Mouse (Mus musculus): ENCODE data around the gene Olfr279. TPM values are rescaled to one million over a fixed set of nuclear protein-coding genes. Genes with fewer than 3 reads are reported as not detected.

Gene Olfr279
- total RNA-seq, 2 experiments from 2014 or later, result not detected

DNA sequence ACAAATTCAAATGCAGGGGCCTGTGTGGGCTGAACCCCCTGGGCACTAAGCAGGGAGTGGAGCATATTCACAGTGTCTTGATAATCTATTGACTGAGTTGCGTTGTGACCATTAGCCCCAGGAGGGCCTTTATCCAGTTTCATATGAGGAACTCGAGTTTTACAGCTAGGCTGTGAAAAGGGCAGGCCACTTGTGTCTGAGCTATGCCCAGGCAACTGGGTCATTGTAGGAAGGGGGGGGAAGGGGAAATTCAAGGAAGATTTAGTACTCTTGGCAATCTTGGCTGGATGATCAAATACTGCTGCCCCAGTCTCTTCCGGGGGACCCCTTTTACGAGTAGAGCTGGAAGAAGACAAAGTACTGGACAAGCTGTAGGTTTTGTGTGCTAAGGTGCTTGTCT is 51.1 kb downstream of the Olfr279 start:
- DNase-seq (ENCODE audit: low spot score), result peak; percentile 39

DNA sequence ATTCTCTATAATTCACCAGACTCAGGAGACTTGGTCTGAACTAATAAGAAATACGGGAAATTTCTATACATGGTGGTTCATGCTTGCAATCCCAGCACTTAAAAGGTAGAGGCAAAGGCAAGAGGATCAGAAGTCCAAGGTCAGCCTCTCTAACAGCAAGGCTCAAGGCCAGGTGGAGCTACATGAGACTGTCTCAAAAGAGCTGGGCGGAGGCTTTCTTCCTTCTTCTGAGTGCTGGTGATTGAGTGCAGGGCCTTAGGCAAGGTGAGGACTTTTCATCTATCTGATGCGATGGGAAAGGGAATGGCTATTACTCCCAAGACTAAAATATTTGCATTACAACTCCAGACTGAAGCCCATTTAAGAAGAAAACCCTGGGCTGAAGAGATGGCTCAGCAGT is 52.9 kb downstream of the Olfr279 start:
- DNase-seq (ENCODE audit: low spot score), result no peak

DNA sequence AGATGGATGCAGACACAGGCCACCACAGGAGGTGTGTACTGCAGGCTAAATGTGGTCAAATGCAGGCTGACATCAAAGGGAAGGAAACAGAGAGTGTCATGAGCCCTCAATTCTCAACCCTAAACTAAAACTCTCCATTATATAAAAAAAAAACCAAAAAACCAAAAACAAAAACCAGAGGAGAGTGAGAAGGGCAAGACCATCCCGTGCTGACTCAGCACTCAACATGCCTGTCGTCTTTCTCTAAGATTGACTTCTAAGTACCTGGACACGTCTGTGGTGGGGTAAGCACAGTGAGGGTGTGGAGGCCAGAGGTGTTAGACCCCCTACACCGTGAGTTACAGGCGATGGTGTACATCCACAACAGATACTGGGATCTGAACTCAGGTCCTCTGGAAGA is 54.6 kb downstream of the Olfr279 start:
- DNase-seq (ENCODE audit: low spot score), result no peak

Small RNA genes lying within 50 kb of the gene (microRNA-seq; reads per million reads assigned to microRNA genes)
- gene Mir1291, result 10.6 reads per million, percentile 25 among the genes with 10 or more reads in this experiment

Other genes with a start within 250 kb of the Olfr279 start
- gene H1fnt, start 235.1 kb upstream of the Olfr279 start, total RNA-seq (2021), result not detected
- gene Zfp641, start 196.2 kb upstream of the Olfr279 start, total RNA-seq (2021), result 10 to 100 TPM in 1 of 2 experiments, 1 to 10 TPM in 1; 9.5 to 14.4 TPM
- gene Olfr285, start 175.0 kb upstream of the Olfr279 start, total RNA-seq (2021), result not detected
- not detected for gene Olfr284, start 151.4 kb upstream of the Olfr279 start, total RNA-seq (2021)
- gene Olfr283, start 111.5 kb upstream of the Olfr279 start, total RNA-seq (2021), result not detected
- not detected for gene Olfr282, start 61.2 kb upstream of the Olfr279 start, total RNA-seq (2021)
- gene Olfr281, start 39.8 kb upstream of the Olfr279 start, total RNA-seq (2021), result not detected
- gene OR5BS1P, start 22.5 kb upstream of the Olfr279 start, total RNA-seq (2021), result not detected
- not detected for gene Lalba, start 9.7 kb upstream of the Olfr279 start, total RNA-seq (2021)
- 10 to 100 TPM; 60.8 to 60.9 TPM for gene Kansl2, start 41.9 kb downstream of the Olfr279 start, total RNA-seq (2021)
- gene Ccnt1, start 78.5 kb downstream of the Olfr279 start, total RNA-seq (2021), result 10 to 100 TPM; 21.1 to 24.3 TPM
- gene 4930415O20Rik, start 78.6 kb downstream of the Olfr279 start, total RNA-seq (2021), result under 1 TPM in 1 of 2 experiments, not detected in 1; 0.91 TPM
- 10 to 100 TPM; 14.3 to 17.9 TPM for gene Adcy6, start 117.7 kb downstream of the Olfr279 start, total RNA-seq (2021)
- gene Cacnb3, start 138.4 kb downstream of the Olfr279 start, total RNA-seq (2021), result under 1 TPM; 0.64 to 0.85 TPM
- 10 to 100 TPM; 65.7 to 83.1 TPM for gene Ddx23, start 170.5 kb downstream of the Olfr279 start, total RNA-seq (2021)
- gene Rnd1, start 185.1 kb downstream of the Olfr279 start, total RNA-seq (2021), result 1 to 10 TPM; 2.8 to 3.2 TPM
- gene Ccdc65, start 215.8 kb downstream of the Olfr279 start, total RNA-seq (2021), result not detected
- gene Fkbp11, start 235.8 kb downstream of the Olfr279 start, total RNA-seq (2021), result 1 to 10 TPM in 1 of 2 experiments, under 1 TPM in 1; 0.80 to 1.1 TPM

Data from gastrocnemius, adult 18-20 months (tissue).